Mouse (Mus musculus): ENCODE results near the gene Slc35c2.

DNA sequence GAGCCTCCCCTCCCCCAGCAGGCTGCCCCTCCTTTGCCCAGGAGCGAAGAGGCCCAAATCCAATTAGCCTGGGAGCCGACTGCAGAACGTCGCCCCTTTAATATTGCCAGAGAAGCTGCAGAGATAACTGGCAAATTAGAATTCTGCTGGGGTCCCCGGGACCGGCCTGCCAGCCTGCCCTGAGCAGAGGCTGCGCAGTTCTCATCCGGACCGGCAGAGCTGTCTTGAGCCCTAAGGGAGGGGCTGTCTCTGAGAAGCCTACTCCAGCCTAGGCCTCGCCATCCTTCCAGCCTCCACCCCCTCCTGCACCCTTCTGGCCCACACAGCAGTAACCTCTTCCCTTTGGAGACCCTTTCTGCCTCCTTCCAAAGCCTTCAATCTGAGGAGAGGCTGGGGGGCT, 33.8 kb downstream of the Slc35c2 start:
- TF ChIP-seq ZC3H11A (IDR thresholded peaks at IDR 0.05; ENCODE audit: borderline replicate concordance, low read depth, low read length) (no peak), ZNF384 (IDR thresholded peaks at IDR 0.05; ENCODE audit: low read depth, low read length) (no peak), CHD2 (IDR thresholded peaks at IDR 0.05; ENCODE audit: low read depth, low read length) (no peak), MAFK (IDR thresholded peaks at IDR 0.05; ENCODE audit: insufficient read depth, low read depth, low read length) (no peak), HCFC1 (IDR thresholded peaks at IDR 0.05; ENCODE audit: borderline replicate concordance, insufficient read depth, low read length) (no peak)
